Mouse (Mus musculus) gastrocnemius, adult 8-10 months (tissue): Measurements from ENCODE around the gene Hmox2. TPM values are rescaled to one million over a fixed set of nuclear protein-coding genes. Genes with fewer than 3 reads are reported as not detected.
"Not testable (repeated sequence)": the region's sequence is repeated elsewhere in the genome, so short reads cannot be mapped to it uniquely, and the experiment has no call there.

Source experiments
- DNase-seq, 2 experiments: peaks; one replicate each; pipeline ENCODE4 v3.0.0; 2022; ENCODE audit warnings: low spot score in 2 of 2
- total RNA-seq, 4 experiments: library from RNA; stranded (reverse); gene quantifications; 2 replicates each; pipeline ENCODE4 v1.2.4; 2022

Gene Hmox2
- total RNA-seq, result 10 to 100 TPM; 38.6 to 42.3 (median 41.9) TPM

DNA sequence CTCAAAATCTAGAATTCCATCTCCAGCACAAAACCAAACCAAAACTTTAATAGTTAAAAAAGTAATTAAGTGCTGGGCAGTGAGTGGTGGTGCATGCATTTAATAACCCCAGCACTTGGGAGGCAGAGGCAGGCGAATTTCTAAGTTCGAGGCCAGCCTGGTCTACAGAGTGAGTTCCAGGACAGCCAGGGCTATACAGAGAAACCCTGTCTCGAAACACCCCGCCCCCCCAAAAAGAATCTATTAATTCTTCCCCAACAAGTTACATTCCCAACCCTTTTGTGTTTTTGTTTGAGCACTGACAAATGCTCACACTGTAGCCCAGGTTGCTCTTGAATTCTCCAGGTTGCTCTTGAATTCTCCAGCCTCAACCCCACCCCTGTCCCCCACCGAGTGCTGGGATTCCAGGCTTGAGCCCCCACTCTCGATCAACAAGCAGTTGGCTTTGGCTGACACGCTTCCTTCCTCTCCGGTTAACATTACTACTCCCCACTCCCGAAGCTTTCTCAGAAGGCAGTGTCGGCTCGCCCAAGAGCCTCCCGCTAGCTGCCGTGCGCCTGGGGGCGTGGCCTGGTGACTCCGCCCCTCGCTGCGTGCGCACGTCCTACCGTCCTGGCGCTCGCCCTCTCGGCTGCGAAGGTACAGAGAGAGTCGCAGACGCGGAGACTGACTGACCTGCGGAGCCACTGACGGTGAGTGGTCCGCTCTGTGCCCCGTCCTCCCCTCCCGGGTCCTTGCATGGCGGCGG lies at the start of gene Hmox2:
Gene Hmox2 (plus strand): TSS at position 582 of the 748 bp plus-strand sequence.
- peak; percentile 81 to 90 for DNase-seq

DNA sequence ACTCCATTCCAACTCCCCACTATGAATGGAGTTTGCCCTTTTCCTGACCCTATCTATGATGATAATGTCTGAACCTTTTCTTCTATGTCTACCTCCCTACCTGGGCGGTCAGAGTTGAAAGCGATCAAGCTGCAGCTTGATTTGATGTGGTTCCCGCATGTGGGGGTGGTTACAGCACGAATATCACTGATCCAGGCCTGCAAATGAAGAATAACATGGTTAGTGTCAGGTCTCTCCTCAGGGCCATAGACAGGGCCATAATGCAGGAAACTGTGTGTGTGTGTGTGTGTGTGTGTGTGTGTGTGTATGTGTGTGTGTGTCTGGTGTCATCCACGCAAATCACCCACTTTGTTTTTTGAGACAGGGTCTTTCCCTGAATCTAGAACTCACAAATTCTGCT lies 49.3 kb upstream of the Hmox2 start:
- no peak for DNase-seq

- DNase-seq, result no peak
Observed at GRCm38 (mm10) chr16:4678080-4678479, 48.1 kb upstream of the Hmox2 start.

DNA sequence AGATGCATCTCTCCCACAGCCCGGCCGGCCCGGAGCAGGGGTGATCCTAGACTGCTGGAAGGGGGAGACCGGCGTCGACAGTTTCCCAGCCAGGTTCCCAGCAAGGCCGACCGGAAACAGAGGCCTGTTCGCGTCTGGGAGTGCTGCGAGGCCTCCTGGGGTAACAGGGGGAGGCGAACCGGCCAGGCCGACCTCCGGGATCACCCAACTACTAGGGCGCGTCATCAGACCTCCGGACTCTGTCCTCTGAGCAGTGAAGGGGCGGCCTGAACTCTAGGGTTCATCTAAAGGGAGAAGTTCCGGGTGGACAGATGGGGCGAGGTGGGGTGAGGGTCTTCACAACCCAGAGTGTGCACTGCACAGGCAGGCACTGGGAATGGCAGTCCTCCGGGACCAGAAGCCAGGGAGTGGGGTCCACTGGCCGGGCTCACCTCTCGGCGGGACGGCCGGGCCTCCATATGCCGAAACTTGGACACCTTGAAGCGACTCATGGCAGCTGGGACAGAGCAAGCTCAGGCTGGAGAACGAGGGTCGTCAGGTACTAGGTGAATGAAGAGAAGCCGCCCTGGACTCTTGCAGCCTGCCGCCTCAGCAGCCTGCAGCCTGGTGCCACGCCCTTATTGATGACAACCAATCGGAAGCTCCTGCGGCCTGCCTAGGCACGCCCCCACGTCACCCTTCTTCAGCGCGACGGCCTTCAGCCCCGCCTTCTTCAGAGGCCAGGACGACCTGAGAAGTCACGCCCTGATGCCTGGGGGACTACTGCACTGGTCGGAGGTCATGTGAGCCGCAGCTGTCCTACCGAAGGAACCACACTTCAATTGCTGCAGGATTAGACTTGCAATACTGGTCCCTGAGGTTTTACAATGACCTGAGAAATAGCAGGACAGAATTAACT lies 46.8 kb upstream of the Hmox2 start, which contains the start of gene Coro7:
Gene Coro7 (minus strand): TSS at position 657 of the 898 bp plus-strand sequence.
- peak; percentile 83 to 90 for DNase-seq

- DNase-seq, result not testable (repeated sequence)
Observed at GRCm38 (mm10) chr16:4680922-4681455, 45.2 kb upstream of the Hmox2 start.

DNA sequence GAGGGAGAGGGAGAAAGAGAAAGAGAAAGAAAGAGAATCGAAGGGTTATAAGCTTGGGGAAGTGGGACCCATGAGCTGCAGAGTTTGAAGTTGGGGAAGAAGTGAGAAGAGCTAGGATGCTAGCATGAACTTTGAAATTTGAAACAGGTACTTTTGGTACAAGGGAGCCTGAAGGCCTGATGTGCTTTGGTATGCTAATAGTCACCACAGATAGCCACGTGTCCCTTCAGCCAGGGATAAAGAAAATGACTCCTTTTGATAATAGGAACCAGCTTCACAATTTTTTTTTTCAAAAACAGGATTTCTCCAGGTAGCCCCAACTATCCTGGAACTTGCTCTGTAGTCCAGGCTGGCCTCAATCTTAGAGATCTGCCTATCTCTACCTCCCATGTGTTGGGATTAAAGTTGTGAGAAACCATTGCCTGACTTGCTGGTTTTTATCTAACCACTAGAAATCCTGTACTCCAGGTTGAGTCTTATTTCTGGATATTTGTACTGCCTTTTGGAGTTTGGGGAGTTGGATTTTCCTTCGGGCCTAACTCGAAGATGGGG lies 43.5 kb upstream of the Hmox2 start:
- no peak for DNase-seq

DNA sequence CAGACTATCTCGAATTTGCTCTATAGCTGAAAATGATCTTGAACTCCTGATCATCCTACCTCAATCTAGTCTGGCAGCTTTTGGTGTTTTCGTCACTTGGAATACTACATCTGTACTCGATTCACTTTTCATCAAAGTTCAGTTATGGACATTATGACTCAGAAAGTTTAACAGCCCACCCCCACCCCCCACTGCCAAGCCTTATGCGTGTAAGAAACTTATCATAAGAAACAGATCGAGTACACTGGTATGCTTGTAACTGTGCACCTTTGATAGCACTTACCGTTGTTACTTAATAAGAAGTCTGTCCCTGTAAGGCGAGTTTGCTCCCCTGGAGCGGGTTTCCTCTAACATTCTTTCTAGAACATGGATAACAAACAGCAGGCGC lies 43.0 kb upstream of the Hmox2 start:
- DNase-seq, result no peak

GRCm38 (mm10) chr16:4683581-4684456 lies 42.3 kb upstream of the Hmox2 start:
- DNase-seq, result peak; percentile 91 to 94

DNA sequence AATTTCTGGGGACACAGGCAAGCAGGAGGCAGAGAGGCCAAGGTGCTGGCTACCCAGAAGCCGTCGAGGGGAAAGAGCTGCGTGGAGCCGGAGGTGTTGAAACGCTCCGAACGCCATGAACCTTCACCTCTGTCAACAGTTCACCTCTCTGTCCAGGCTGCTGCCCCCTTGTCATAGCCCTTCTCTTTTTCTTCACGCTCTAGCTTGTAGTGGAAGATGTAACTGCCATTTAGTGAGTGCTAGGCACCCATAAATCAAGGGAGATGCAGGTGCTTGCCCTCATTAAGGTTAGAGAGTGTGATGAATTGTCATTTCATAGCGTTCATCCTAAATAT lies 41.7 kb upstream of the Hmox2 start:
- no peak for DNase-seq

DNA sequence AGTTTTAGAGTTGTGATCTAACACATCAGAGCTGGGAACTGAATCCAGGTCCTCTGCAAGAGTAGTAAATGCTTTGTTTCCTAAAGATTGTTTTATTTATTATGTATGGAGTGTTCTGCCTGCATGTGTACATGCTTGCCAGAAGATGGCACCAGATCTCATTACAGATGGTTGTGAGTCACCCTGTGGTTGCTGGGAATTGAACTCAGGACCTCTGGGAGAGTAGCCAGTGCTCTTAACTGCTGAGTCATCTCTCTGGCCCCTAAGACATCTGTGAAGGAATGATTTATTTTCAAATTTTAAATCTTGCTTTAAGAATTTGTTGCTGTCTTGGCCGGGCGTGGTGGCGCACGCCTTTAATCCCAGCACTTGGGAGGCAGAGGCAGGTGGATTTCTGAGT lies 36.8 kb upstream of the Hmox2 start:
- DNase-seq, result not testable (repeated sequence)

DNA sequence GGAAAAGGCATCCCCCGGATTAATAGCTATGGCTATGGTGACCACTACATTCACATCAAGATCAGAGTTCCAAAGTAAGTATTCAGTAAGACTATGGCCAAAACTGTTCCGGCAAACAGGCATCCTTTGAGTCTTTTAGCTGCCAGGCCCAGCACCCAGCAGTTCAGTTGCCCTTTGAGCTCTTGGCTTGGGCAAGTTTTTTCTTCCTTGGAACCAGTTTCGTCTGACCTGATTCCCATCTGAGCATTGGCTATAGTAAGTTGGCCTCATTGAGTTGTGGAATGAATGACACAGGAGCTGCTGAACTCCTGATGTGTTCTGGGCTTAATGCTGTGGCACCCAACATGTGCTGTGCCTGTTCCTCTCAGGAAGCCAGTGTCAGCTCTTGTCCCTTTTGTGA lies 24.9 kb upstream of the Hmox2 start:
- no peak for DNase-seq

GRCm38 (mm10) chr16:4702646-4703045 lies 23.5 kb upstream of the Hmox2 start:
- DNase-seq, result no peak

DNA sequence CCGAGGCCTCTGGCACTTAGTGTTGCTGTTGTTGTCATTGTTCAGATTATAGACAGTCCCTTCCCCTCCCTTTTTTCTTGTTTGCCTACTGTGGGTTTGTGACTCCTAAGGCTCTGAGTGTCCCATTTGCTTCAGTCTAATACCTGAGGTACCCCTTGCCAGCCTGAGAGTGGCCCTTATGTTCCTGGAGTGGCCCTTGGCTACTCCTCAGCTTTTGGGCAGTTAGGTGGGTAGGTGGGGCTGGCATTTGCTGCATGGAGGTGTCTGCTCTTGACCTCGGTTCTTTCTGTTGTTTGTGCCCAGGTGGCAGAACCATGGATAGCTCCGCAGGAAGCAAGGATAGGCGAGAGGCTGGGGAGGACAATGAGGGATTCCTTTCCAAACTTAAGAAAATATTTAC lies 20.6 kb upstream of the Hmox2 start:
- no peak for DNase-seq

DNA sequence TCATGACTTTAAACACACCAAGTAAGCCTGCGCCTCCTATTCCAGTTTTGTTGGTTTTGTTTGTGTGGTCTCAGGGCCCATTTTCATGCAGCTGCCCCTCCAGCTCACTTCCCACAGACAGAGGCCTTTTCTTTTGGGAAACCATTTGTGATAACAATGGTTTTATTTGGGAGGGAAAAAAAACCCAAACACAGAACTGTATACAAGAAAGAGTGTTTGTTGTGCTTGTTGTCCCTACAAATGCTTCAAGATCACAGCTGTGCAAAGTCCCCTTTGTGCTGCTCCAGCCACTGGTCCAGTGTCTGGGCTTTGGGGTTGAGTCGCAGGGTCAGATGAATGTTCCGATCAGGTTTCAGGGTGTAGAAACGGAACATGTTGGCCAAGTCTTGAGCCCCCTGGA lies 15.0 kb upstream of the Hmox2 start:
- no peak for DNase-seq

GRCm38 (mm10) chr16:4713861-4714710 lies 12.1 kb upstream of the Hmox2 start:
- no peak for DNase-seq

DNA sequence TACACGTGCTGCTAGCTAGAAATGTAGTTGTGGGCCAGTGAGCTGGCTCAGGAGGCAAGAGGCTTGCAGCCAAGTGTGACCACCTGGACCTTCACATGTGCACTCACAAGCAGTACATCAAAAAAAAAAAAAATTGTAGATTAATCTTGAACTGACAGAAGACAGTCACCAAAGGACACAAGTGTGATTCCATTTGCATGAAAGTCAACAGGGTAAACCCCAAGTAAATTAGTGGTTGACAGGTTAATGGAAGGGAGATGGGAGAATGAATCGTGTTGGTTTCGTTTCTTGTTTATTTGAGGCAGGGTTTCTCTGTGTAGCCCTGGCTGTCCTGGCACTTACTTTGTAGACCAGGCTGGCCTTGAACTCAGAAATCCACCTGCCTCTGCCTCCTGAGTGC lies 8.3 kb upstream of the Hmox2 start:
- no peak for DNase-seq

- peak; percentile 30 to 33 for DNase-seq
Observed at GRCm38 (mm10) chr16:4718753-4719518, 7.2 kb upstream of the Hmox2 start, which contains the start of gene Nmral1. Nmral1 (minus strand) TSS chr16:4719356.

DNA sequence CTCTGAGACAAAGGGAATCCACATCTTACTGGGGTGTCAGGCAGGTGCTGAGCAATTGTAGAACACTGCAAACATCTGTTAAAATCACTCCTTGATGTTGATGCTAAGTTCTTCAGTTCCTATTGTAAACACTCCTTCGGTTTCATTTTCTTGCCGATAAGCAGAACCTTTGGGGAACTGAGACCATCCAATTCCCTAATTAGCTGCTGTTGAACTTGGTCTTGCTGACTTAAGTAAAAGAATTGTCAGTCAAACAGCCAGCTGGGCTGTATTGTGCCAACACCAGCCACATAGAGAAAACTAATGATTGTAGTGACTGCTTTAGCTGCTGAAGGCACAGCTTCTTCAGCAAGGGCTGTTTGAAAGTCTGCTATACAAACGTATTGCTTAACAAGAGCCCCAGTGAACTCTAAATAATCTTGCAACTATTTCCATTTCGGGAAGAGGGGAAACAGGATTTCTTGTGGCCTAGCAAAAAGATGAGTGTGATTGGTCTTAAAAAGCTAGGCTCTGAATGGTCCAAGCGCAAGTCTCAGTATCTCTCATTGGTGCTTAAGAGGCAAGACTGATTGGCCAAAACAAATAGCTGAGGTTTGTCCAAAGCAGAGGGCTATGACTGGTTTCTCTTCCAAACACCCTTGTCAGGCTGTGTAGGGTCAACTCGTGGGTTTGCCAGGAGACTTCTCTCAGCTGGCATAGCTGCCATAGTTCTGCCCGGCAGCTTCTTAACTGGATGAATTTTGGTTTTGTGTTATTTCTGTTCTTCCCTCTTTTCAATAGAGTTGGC lies 3.8 kb upstream of the Hmox2 start:
- no peak for DNase-seq

- no peak for DNase-seq
Observed at GRCm38 (mm10) chr16:4722915-4723209, 3.3 kb upstream of the Hmox2 start.
